Mouse (Mus musculus): ENCODE data around the gene Pigm.

Pigm gene

DNA sequence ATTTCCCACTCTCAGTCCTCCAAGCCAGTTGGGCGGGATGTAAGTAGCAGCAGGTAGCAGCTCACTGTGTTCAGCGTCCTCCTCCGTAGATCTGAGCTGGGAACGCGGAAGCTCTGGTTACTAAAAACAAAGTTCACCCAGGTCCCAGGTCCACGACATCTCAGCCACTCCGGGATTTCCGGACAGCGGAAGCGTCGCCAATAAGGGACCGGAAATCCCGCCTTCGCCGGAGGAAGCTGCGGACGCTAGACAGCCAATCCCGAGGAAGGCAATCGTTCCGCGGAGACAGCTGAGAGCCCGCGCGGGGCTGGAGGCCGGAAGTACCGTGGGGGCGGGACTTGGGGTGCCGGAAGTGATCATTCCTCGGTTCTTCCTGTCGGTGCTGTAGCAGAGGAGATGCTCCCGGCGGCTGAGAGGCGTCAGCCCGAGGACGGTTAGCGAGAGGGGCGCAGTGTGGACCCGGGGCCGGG, at the start of gene Pigm:
Gene Pigm (plus strand): TSS at position 349 of the 470 bp plus-strand sequence.
- DNase-seq = peak; percentile 99

DNA sequence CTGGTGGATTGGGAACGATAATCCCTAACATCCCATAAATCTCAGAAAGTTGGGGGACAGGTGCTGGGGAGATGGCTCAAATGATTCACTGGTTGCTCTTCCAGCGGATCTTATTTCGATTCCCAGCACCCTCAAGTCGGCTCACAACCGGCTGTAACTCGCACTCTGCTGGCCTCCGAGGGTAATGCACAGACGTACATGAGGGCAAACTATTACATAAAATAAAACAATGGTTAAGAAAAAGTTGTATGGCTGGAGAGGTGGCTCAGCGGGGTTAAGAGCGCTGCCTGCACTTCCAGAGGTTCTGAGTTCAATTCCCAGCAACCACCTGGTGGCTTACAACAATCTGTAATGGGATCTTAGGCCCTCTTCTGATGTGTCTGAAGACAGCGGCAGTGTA, 49.7 kb upstream of the Pigm start:
- no peak for DNase-seq

DNA sequence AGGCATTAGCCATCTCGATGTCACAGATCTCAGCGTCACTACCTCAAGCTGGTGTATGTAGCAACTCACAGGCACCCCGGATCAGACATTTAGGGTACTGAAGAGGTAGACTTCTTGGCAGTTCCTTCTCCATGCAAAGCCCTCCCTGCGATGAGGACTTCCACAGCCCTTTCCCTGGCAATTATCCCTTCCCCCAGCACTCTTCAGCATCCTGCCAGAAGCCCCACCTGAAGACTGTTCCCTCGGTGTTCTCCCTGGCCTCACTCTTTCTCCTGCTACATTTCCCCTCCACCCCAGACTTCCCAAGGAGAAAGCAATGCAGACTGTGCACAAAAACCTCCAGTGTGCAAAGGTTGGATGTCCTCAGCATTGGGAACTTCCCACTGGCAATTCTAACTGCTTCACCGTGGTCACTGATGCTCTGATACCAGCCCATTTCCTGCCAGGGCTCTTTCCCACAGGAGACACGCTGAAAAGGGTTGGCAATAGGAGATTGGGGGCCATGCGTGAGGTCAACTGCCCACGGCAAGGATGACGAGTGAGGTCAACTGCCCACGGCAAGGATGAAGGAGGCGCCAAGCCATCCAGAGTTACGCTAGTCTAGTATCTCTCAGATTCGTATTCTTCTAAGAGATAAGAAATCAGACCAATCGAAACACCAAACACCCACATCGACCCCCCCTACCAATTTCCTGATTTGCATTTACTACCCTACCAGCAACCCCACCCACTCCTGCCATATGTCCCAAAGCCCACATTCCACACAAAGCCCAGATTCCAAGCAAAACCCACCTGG, 48.9 kb upstream of the Pigm start:
- DNase-seq = no peak

DNA sequence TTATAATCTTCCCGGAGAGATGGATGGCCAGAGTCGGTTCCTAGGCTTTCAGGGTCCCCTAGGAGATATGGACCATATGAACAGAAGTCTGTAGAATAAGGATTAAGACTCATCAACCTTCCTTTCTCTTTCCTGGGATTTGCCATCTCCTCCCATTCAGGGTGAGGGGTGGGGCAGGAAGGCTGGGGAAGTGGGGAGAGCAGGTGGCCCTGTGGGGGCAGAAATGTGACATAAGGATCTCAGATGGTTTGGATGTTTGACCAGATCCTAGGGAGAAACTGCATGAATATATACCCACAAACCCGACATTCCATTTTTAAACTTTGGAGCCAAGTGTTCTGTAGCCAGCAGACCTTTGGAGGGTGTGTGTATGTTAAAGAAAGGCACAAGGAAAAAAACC, 48.3 kb upstream of the Pigm start:
- DNase-seq = no peak

DNA sequence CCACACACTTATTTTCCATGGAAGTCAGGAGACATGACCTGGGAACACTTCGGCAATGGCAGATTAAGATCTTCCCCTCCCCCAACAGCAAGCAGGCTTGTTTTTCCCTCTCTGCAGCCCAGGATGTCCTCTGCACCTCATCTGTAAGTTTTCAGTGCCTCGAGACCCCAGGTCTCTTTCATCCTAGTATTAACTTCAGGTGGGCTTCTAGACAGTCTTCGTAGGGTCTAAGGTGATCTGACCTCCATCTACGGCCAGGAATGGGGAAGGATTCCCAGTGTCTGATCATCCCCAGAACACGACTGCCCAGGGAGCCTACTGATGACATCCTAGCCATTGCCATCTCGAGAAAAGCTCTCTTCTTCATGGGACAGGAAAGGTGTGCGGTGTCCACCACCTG, 47.9 kb upstream of the Pigm start:
- no peak for DNase-seq

DNA sequence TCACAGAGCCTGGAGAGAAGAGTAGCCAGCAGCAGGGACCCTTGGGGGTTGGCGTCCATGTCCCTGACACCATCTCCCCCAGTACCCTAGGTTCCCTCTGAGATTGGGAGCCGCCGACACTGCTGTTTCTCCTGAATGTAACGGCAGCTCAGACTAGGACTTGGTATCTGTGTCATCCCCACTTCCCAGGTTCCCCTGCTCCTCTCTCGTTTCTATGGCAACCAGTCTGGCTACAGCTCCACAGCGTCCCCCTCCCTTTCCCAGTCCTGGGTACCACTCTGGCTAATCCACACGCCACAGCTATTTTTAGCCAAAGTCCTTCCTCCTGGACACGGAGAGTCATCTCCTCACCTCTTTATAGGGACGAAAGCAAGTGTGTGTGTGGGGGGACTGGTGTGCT, 47.2 kb upstream of the Pigm start, which contains the start of gene Kcnj9:
Gene Kcnj9 (minus strand): TSS at position 188 of the 400 bp plus-strand sequence.
- peak; percentile 89 for DNase-seq

DNA sequence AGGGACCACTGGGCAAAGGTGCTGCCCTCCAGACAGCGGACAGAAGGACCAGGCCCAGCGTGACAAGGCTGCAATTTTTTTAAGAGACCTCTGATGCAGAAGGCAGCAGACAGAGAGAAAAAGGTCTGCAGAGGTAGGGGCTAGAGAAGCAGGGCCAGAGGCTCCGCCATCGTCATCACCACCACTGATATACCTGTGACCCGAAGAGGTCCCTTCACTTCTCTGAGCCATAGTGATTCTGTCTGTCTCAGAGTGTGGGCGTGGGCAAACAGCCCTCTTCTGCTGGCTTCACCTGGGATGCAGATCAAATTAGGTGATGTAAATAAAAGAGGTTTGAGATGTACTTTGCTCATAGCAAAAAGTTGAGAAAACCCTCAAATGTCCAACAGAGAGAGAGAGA, 46.7 kb upstream of the Pigm start:
- DNase-seq = no peak

DNA sequence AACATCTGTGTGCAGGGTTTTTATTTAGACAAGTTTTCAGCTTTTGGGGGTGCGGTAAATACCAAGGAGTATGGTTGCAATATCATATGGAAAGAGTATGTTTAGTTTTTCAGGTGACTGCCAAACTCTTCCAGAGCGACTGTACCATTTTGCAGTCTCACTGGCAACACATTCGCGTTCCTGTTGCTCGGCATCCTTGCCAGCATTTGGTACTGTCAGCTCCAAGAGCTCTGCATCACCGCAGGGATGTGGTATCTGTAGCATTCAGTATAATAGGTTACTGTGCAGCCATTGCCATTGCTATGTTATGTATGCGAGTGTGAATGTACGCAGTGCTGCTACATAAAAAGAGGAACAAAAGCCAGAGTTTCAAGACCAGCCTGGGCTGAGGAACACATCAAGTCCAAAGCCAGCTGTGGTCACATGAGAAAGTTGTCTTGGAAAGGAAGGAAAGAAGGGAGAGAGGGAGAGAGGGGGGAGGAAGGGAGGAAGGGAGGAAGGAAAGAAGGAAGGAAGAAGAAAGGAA, 44.9 kb upstream of the Pigm start:
- DNase-seq = no peak

DNA sequence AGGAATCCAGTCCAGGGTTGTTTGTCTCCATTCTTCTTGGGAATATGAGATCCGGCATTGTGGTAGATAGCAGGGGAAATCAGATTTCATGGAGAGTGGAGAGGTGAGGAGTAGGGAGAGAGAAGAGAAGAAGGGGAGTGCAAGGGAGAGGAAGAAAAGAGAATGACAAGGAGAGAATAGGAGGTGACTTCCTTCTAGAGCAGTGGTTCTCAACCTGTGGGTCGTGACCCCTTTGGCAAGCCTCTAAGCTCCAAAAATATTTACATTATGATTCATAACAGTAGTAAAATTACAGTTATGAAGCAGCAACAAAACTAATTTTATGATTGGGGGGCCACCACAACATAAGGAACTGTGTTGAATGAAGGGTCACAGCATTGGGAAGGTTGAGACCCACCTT, 43.4 kb upstream of the Pigm start:
- no peak for DNase-seq

DNA sequence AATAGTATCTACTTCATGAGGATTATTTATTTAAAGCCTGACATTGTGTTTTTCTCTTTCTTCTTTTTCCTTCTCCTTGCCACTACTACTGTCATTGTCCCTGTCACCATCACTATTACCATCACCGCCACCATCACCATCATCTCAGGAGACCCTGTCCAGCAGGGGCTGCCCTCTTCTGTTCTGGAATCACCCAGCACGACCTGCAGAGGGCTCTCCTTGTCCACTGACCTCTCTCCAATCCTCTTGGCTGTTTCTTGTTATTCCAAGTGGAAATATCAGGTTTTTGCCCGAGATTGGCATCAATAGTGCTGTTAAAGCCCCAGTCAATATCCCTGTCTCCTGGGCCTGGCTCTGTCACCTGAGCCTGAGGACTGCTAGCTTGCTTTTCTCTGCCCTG, 42.8 kb upstream of the Pigm start:
- peak; percentile 66 for DNase-seq

DNA sequence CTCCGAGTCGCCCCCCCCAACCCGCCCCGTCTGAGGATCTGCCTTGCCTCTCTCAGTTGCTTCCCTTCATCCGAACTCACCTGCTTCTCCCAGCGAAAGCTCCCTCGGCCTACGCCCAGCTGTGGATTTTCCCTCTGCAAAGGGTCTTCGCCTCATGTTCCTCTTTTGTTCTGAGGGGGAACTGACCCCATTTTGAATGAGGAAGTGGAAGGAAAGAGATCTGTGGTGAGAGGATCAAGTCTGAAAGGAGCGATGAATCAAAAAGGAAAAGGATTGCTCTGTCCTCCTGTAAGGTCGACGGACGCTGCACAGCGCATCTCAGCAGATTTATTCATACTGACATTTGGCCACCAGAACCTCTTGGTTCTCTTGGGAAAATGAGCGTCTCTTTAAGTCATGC, 40.5 kb upstream of the Pigm start:
- no peak for DNase-seq

DNA sequence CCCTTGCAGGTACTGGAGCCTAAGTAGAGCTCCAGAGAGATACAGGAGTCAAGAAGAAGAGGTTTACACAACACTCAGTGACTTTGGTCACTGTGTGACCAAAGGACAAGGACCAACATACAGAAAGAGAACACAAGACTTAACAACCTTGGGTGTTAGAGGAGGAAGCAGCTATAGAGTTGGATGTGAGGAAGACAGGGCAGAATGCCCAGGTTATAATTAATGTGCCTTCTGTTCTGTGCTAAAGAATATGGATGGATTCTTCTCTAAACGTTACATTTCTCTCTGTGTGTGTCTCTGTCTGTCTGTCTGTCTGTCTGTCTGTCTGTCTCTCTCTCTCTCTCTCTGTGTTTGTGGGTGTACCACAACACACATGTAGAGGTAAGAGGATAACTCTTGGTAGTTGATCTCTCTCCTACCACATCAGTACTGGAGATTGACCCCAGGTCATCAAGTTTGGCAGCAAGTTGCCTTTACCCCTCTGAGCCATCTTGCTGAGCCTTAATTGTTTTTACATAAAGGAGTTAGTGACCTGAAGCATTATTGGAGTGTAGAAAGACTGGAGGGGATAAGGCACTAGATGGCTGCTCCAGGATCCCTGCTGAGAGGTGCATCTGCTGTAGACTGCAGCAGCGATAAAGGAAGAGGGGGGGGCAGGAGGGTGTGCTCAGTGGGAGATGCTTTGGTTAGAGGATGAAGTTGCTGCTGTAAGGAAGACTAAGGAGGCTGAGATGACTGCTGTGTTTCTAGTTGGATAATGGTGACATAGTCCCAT, 38.7 kb upstream of the Pigm start:
- DNase-seq = peak; percentile 62

DNA sequence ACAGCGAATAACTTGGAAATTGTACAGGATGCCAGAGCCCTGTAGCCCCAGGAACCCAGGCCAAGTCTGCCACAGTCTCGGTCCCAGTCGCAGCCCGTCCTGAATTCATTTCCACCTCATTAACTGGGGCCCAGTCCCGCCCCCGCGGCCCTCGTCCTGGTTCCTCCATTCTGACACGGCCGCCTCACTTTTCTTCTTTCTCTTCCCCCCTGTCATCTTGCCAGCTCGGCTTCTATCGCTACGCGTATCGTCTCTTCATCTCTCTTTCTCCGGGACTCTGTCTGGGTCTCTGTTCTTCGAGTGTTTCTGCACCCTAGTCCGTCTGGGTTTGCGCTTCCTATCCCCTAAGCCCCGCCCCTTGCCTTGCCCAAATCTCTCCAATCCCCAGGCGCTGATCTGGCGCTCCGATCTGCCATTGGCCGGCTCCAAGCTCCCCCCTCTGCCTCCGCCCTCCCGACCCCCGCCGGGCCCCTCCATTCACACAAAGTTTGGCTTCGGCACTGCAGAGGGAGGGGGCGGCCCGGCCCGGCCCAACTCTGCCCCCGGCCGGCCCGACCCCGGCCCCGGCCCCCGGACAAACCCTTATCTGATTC, 35.5 kb upstream of the Pigm start, which contains the start of gene Kcnj10:
Gene Kcnj10 (plus strand): TSS at position 482 of the 593 bp plus-strand sequence.
- peak; percentile 95 for DNase-seq

DNA sequence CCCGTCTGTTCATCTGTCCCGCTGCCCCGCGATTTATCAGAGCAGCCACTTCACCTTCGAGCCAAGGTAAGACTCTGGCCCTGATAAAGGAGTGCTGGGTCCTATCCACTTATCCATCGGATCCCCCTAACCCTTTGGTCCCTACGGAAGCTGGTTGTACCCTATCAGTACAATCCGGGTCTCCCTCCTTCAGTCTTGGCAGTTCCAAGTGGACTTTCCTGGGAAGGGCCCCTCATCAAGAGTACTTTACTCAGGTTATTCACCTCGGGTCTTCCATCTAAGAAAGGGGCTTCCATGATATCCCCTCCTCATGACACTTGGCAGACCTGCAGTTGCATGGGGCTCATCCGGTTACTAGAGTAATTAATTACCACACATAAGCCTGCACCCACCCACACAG, 35.0 kb upstream of the Pigm start:
- DNase-seq = no peak

DNA sequence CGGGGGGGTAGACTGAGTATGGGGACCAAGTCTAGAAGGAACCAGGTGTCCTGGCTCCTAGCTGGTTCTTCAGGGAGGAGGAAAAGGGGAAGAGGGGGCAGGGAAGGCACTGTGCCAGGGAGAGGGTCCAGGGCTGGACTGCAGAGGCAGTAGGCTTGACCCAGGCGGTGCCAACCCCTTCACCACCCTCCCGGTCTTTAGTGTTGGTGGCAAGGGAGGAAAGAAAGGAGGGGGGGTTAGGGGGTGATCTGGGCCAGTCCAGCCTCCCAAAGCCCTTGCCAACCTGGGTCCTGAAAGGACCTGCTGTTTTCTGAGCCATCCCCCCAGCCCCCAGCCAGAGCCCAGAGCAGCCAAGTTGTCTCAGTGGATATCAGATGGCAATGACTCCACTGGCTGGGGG, 33.6 kb upstream of the Pigm start:
- peak; percentile 27 for DNase-seq

DNA sequence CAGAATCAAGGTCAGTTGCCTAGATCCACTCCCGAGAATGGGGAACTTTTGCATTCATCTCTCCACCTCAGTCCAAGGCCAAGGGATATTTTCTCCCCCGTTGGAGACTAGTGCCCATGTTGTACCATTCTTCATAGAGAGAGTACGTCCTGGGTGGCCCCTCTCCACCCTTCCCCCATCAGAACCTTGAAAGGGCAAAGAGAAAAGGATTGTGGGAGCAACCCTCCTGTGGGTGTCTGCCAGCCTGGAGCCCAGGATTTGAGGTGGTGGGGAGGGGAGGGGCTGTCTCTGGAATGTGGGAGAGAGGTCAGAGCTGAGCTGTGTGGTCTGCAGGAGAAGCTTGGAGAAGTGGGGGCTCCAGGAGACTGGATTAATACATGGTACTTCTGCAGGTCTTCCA, 32.4 kb upstream of the Pigm start:
- DNase-seq = peak; percentile 77

DNA sequence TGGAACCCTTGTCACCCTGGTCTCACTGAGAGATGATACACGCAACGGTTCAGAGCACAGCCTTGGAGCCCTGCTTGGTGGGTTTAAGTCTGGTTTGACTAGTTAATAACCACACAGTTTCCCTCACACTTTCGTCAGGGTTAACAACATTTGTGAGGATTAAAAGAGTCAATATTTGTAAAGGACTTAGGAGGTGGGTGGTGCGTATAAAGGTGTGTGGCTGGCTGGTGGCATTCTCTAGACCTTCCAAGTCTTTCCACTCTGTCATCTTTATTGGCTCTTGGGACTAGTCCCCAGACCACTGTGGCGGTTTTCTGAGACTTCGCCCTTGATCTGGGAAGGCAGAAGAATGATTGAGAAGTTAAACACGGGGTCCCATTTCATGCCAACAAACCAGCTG, 31.5 kb upstream of the Pigm start:
- DNase-seq = no peak

DNA sequence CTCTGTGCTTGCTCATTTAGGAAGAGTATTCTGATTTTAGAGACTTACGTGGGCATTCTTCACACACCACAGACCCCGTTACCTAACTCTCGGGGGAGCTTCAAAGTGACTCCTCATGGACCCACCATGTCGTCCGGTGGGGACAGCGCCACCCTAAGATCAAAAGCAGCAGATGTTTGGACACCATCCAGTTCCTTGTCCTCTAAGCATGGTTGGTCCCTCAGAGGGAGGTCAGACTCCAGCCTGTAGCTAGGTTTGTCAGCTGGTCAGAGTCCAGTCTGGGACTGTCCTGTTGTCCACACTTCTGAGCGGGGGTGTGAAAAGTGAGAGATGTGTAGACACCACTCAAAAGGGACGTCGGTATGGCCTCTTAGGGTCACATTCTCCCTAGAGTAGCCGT, 29.6 kb upstream of the Pigm start:
- DNase-seq = no peak

DNA sequence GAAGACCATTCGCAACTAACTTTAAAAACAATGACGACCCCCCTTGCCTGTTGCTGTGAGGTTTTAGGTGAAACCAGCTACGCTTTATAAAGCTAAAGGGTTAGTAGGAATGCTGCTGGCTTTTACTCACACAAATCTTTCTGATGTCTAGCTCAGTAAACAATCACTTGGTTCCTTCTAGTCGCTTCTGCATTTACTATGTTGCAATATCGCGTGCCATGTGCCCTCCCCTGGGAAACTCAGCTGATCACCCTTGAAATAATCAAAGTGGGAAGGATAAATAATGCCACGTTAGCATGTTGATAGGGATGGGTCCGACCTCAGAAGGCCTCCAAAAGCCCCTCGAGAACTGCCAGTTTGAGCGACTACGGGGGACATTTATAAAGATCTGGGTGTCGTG, 29.0 kb upstream of the Pigm start:
- DNase-seq = no peak

DNA sequence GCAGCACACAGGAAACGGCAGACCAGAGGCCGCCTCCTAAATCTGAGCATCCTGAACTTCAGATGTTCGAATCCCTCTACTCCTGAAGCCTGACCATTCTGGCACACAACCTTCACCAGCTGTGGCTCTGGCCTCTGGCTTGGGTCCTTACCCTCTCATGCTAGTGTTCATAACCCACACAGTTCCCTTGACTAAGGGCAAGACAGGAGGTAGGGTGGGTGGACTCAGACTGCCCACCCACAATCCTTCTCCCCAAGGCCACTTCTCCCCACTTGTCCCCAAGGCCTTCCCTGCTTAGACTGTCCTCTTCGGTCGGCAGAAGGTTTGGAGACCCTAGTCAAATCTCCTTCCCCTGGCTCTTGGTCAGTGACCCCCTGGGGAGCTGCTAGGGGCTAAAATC, 26.8 kb upstream of the Pigm start:
- no peak for DNase-seq

DNA sequence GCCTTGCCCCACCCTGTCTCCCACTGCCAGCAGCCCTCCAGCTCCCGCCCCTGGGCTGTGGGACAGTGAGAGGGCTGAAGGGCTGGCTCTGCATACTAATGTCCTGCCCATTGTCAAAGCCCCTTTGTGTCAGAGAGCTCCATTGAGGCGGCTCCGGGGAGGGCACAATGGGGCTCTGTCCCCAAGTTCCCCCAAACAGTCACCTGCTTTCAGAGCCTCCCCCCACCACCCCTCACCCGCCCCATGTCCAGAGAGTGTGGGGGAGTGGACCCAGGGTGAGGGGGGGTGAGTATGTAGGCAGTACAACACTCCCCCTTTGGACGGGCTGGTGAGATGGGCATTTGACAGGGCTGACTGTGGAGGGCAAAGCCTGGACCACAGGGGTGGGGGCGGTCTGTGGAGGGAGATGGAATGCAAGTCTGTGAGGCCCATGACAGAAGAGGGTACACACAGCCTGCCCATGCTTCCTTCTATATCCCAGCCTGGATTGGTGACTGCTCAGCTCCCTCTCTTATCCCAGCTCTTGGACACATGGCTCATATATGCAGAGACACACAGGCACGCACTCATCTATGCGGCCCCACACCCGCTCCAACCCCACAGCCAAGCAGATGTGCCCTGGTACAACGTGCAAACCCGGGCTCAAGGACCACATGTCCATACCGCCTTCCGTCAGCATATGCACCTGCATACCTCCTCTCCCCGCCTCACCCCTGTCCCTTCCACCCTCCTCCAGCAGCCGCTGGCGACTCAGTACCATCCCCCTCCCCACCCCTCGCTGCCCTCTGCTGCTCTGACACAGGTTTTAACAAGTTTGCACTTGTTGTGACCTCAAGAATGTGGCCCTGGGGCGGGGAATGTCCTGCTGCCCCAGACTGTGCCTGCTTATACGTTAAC, 26.2 kb upstream of the Pigm start:
- peak; percentile 97 for DNase-seq

DNA sequence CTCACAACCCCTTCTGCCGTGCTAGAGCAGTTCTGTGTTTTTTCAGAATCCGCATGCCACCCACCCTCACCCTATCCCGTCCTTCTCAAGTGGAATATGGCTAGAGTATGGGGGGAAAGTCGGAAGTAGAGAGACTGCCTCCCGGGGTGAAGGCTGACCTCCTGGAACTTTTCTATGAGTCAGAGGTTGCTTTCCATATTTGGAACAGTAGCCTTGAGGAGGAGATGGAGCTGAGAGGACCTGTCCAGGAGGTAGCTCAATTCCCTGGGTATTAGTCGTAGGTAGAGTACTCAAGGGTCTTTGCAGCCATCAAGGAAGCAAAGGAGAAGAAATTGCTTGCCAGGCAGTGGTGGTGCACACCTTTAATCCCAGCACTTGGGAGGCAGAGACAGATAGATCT, 24.3 kb upstream of the Pigm start:
- DNase-seq = no peak

Measured in retina, postnatal 1 day (tissue).